Mouse (Mus musculus) layer of hippocampus, postnatal 10 days (tissue): ENCODE measurements around the gene Lyst. TPM values are rescaled to one million over a fixed set of nuclear protein-coding genes. Genes with fewer than 3 reads are reported as not detected.
"Not testable (repeated sequence)": the region's sequence is repeated elsewhere in the genome, so short reads cannot be mapped to it uniquely, and the experiment has no call there.

ENCODE experiments used
- DNase-seq, 2 experiments: peaks; one replicate each; pipeline ENCODE4 v3.0.0; 2021; ENCODE audit warnings: low spot score in 2 of 2
- total RNA-seq, 2 experiments: library from RNA; stranded (reverse); gene quantifications; 2 replicates each; pipeline ENCODE4 v1.2.3; 2021

Lyst gene
- total RNA-seq, 2 experiments from 2014 or later = 44.3 to 47.5 TPM

DNA sequence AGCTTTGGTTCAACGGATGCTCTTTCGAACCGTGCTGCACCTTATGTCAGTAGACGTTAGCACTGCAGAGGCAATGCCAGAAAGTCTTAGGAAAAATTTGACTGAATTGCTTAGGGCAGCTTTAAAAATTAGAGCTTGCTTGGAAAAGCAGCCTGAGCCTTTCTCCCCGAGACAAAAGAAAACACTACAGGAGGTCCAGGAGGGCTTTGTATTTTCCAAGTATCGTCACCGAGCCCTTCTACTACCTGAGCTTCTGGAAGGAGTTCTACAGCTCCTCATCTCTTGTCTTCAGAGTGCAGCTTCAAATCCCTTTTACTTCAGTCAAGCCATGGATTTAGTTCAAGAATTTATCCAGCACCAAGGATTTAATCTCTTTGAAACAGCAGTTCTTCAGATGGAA lies 44.5 kb downstream of the Lyst start:
- no peak for DNase-seq

DNA sequence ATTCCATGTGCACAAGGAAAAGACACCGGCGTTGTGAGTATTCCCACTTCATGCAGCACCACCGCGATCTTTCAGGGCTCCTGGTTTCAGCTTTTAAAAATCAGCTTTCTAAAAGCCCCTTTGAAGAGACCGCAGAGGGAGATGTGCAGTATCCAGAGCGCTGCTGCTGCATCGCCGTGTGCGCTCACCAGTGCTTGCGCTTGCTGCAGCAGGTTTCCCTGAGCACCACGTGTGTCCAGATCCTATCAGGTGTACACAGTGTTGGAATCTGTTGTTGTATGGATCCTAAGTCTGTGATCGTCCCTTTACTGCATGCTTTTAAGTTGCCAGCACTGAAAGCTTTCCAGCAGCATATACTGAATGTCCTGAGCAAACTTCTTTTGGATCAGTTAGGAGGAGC lies 45.0 kb downstream of the Lyst start:
- no peak for DNase-seq

DNA sequence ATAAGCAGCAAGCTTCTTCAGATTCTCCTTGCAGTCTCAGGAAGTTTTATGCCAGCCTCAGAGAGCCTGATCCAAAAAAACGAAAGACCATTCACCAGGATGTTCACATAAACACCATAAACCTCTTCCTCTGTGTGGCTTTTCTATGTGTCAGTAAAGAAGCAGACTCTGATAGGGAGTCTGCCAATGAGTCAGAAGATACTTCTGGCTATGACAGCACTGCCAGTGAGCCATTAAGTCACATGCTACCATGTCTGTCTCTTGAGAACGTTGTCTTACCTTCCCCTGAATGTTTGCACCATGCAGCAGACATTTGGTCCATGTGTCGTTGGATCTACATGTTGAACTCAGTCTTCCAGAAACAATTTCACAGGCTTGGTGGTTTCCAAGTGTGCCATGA lies 47.4 kb downstream of the Lyst start:
- no peak for DNase-seq

DNA sequence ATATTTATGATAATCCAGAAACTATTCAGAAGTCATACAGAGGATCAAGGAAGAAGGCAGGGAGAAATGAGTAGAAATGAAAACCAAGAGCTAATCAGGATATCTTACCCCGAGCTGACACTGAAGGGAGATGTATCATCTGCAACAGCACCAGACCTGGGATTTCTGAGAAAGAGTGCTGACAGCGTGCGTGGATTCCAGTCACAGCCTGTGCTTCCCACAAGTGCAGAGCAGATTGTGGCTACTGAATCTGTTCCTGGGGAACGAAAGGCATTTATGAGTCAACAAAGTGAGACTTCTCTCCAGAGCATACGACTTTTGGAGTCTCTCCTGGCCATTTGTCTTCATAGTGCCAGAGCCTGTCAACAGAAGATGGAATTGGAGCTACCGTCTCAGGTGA lies 47.8 kb downstream of the Lyst start:
- no peak for DNase-seq

DNA sequence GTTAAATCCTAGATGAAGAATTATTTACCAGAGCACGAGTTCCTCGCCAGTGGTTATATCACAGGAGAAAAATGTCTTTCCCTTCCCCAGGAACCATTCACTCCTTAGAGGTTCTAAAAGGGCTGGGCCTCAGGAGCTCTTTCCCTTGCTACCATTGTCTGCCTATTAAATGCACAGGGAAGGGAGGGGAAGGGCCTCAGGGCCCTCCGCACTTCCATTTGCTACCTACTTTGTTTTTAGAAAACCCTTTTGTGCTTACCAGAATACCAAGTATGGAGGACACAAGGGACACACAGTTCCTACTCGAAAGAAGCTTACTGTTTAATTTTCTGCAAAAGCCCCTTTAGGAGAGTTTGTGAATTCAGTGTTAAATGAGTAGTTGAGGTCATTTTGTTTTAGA lies 48.5 kb downstream of the Lyst start:
- DNase-seq = no peak

DNA sequence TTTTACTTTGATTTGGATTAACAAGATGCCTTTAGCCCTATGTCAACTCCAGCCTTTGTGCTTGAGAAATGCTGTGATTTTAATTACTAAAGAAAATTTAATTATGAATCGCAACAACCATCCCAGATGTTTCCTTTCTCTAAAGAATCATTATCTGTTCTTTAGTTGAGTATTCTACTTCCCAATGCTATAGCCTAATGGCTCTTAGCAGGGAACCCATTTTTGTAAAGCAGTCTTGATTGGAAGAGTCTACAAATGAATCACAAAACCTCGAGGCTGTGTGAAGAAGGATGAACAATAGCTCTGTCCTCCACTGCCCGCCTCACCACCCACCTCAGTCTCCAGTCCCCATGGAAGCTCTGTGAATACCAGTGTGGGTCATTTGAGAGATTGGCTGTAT lies 57.1 kb downstream of the Lyst start:
- DNase-seq = no peak

DNA sequence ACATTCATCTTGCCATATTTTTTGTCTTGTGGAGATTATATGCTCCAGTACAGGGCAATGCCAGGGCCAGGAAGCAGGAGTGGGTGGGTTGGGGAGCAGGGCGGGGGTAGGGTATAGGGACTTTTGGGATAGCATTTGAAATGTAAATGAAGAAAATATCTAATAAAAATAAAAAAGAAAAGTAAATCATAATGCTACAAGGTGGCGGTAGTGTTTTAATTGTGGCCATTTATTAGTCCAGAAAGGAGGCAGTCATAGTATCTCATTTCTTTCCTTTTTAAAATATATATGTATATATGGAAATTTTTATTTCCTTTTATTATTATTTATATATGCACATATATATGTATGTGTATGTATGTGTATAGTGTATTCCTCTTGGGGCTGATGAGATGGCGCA lies 65.3 kb downstream of the Lyst start:
- no peak for DNase-seq

DNA sequence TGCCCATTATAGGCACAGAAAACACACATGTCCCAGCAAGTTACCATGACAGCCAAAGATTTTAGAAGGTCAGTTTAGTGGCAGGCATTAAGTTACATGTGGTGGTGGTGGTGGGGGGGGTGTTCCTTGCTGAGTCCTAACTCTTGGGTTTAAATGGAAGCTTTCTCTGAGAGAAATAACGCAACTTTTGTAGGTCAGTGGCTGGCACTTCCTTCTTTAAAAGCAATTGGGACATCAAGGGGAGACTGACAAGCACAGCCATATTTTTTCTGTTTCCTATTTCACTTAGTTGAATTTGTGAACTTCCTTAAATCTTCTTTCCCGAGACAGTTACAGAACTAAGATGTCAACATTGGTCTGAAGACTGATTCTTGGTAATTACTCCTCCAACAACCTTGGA lies 75.9 kb downstream of the Lyst start:
- not testable (repeated sequence) for DNase-seq

DNA sequence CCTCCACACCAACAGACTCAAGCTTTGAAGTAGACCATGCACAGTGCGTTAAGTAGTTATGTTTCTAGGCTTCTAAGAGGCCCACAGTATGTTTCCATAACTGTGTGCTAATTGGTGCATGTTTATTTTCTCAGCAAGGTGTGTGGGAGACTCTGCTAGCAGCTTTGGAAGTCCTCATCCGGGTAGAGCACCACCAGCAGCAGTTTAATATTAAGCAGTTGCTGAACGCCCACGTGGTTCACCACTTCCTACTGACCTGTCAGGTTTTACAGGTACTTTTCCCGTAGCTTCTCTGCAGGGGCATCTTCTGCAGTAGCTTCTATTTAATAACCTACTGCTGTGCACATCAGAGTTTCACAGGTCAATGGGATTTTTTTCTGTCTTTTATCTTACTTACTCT lies 80.5 kb downstream of the Lyst start:
- DNase-seq = no peak

DNA sequence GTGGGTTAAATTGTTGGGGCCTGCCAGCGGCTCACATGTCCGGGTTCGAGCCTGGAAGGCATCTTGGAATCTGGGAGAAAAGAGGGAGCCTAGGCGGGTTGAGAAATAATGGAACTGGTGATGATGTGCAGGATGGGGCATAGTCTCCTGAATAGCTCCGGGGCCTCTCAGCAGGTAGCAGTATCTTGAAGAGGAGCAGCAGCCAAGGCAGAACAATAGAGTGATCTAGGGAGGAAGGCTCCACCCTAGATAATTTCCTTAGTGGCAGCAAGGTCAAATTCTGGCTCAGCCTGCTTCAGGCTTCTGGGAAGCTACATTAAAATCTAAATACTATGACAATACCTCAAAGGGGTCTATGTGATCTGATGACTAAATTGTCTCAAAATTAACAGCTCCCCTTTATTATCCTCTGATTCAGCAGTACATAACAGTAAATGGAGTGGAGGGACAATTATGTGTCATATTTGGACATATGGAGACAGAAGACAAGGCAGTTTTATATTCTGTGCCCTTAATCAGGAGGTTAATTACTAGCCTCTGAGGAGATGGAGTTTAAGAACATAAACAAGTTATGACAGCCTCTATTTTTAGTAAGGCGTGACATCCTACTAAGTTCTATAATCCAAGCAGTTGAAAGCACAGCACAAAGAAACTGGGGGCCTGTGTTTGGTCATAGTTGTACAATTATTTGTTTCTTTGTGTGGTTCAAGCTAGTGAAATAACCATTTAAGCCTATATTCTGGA lies 81.6 kb downstream of the Lyst start:
- no peak for DNase-seq

DNA sequence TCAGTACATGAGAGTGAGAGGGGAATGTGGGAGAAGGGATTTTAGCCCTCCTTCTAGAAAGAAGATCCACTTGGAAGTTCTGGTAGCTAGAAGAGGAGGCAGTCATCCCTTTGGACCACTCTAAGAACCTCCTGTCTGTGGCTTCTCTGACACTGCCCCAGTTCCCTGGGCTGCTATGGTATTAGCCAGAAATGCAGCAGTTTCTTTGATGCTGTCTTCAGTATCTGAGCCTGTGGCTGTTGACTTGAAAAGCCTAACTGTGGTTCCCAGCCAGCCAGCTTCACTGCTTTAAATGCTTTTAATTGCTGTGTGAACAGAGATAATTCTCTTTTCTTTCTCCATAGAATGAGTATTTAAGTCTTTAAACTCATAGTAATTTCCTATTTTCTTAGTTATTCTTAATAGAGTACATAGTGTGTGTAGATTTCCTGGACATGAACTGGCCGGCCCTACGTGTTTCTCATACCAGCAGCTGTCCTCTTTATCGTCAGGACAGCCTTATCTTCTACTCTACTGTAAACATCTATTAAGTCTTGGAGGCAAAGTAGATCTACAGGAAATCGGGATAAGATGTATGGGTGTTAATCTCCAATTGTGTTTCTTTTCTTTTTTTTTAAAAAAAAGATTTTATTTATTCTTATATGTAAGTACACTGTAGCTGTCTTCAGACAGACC lies 84.6 kb downstream of the Lyst start:
- DNase-seq = no peak

DNA sequence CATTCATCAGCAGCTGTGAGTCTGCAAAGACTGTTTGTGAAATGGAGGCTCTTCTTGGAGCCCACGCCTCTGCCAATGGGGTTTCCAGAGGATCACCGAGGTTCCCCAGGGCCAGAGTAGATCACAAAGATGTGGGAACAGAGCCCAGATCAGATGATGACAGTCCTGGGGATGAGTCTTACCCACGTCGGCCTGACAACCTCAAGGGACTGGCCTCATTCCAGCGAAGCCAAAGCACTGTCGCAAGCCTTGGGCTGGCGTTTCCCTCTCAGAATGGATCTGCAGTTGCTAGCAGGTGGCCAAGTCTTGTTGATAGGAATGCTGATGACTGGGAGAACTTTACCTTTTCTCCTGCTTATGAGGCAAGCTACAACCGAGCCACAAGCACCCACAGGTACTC lies 87.7 kb downstream of the Lyst start:
- no peak for DNase-seq

DNA sequence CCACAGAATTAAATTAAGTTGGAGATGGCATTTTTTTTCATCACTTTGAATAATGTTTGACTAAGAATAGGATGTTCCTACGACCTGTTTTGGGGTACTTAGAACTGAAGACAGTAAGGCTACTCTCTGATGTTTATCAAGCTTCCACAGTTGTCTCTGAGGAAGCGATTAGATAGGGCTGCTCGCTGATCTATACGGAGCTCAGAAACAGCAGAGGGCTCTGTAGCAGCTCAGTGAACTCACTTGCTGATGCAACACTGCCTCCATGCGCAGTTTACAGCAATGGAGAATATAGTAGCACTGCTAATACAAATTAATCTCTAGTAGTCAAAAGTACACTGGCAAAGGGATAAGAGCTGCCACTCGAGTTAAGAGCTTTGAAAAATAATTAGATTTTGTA lies 91.4 kb downstream of the Lyst start:
- no peak for DNase-seq

DNA sequence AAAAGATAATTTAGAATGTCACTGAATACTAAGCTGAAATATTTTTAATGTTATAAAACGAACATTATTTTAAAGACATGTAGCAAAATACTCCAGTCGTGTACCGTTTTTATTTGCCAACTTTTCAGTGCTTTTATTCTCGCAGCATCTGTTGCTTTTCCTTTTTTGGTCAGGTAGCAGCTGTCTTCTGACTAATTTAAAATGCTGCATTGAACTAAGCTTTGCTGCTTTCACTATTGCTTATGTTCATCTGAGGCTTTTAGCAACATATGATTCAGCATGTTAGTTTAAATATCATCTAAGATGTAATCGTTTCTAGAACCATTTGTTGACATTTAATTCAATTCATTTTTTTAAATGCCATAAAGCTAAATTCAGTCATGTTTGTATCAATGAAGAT lies 113.3 kb downstream of the Lyst start:
- DNase-seq = no peak

DNA sequence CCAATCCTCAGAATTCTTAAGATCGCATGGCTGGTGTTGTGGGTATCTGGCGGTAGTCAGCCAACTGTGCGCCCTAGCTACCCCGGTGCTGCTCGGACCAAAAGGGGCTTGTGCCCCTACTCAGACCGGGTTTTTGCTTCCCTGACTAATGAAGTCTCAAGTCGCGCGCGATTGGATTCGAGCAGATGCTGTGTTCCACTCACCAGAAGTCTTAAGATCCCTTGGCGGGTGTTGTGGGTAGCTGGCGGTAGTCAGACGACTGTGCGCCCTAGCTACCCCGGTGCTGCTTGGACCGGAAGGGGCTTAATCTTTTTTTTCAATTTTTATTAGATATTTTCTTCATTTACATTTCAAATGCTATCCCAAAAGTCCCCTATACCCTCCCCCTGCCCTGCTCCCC lies 131.2 kb downstream of the Lyst start:
- DNase-seq = not testable (repeated sequence)

DNA sequence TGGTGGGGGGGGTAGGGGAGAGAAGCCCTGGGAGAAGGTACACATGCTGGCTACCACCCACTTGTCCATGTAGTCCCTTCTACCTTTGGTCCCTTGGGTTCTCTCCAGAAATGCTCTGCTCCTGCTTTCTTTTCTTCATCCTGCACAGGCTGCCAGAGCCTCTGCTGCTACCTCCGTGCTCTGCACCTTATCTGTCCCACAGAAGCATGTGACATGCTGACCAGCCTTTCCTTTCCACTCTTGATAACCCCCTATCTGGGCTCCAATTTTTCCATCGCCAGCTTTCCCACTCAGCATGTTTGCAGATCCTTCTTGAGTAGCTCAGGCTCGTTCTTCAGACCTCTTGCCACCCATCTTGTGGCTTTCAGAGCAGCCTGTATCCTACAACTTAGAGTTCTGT lies 133.1 kb downstream of the Lyst start:
- no peak for DNase-seq

DNA sequence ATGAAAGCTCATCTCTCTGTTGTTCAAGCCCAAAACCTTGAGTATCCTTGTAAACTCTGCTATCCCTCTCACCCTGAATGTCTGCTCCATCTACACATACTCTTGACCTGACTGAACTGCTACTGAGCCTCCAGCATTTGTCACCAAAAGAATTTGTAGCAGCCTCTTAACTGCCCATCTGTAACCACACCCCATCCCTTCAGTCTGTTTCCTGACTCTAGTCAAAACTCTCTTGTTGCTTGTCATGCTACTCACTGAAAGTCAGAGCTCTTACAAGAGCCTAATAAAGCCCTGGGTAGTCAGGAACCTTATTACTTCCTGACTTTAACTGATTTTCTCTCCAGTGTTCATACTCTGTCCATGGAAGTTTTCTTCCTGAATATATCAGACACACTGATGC lies 133.6 kb downstream of the Lyst start:
- DNase-seq = no peak

DNA sequence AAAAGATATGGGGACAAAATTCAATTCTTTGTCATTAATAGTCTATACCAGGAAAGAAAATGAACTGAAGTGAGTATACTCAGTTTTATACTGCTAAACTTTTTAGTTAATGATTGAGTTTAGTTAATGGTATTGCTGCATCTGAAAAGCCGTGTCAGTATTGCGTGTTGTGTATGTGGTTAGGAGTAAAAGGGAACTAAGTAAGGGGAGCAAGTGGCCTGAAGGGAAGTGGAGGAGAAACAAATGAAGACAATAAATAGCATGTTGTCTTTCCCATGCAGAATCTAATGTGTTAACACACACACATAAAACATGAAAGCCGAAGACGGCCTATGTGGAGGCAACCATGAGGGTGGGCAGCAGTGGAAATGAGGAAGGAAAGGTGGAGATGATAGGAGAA lies 149.0 kb downstream of the Lyst start:
- no peak for DNase-seq

DNA sequence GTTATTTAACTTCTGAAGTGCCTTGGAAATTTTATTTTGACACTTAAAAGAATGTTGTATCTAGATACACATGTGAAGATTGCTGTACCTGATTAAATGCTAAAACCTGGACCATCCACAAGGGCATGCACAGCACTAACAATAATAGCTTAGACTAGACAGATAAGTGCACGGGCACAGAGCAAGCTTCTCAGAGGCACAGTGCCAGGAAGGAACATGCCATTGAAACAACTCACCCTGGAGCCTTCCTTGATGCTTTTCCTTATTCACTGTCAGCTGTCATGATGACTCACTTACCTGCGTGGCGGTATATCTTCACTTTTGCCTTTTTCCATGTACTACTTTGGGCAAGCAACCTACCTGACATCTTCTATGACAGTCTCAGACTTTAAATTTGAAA lies 155.7 kb downstream of the Lyst start:
- no peak for DNase-seq

DNA sequence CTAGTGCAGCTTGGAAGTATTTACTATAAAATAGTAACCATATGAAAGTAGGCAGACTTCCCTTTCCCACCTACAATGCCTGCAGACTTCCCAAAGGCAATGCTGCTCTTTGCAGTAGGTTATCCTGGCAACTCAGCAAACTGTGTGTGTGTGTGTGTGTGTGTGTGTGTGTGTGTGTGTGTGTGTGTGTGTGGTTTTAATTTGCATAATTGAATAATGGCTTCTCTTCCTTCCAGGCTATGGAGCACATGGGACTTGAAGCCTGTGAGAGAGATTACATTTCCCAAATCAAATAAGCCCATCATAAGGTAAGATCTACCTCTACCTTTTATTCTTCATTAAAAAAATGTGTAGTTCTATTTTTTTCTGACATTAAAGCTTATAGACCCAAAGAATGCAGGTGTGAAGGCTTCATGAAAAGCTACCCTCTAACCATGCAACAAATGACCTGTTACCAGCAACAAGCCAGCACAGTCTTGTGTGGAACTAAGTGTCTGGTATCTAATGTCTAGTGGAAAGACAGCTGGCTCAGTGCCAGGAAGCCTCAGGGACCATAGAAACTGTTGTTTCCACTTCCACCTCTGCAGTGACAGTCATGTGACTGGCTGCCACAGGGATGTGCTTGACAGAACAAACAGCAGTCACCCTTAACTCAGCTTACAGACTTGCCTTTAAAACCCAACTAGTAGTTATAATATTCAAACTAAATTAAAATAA lies 185.7 kb downstream of the Lyst start:
- peak in 1 of 2 experiments; percentile 25 for DNase-seq

DNA sequence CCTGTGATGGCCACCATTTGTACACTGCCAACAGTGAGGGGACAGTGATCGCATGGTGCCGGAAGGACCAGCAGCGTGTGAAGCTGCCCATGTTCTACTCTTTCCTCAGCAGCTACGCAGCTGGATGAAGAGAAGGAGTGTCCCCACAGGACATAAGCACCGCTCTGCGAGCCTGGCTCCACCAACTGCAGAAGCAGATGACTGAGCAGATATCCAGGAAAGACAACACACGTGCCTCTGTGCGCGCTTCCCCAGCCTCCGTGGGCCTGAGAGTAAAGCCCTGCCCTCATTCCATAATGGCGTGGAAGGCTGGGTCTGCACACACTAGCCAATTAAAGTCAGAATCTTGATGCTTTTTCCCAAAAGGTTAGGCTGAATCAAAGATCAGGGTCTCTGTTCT lies 186.9 kb downstream of the Lyst start:
- no peak for DNase-seq

DNA sequence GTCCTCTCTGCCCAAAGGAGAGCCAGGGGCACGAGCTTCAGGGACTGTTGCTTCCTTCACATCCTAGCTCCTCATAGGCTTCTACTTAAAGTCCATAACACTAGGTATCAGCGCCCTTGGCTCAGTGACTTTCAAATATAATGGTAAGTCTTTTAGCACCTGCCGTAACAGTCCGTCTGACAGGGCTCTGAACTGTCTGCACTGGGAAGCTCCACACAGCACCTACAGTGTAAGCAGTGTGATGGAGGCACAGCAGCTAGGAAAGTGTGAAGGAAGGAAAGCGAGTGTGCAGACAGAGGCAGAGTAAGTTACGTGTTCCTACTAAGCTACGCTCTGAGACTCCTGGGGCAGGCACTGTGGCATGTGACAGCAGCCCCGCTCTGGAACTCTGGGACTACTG lies 187.5 kb downstream of the Lyst start:
- DNase-seq = peak in 1 of 2 experiments; percentile 10
